Mouse (Mus musculus): Measurements from ENCODE around the gene Acadl. TPM values are rescaled to one million over a fixed set of nuclear protein-coding genes. Genes with fewer than 3 reads are reported as not detected.

Acadl gene
- polyA plus RNA-seq, 1 experiment from 2014 or later = 52.2 TPM

- H3K9ac ChIP-seq (ENCODE audit: low read length) = no peak overlapping the region
- no peak overlapping the region for H3K4me2 ChIP-seq (ENCODE audit: low read depth, low read length, severe bottlenecking)
- H3K9me3 ChIP-seq (ENCODE audit: control insufficient read depth, low read length) = no peaks in the 10 kb centered on the region
- H3K27me3 ChIP-seq (ENCODE audit: control insufficient read depth, insufficient read depth, low read length) = no peaks in the 10 kb centered on the region
- DNase-seq (ENCODE audit: low spot score) (no peak), ATAC-seq (replicated peaks; ENCODE audit: low FRiP score) (no peak)
- 87% methylated on average over 7 of the region's 7 CpGs for WGBS
- no peak overlapping the region for H3K27ac ChIP-seq (ENCODE audit: low read depth, low read length)
- H3K4me3 ChIP-seq (ENCODE audit: low read depth, low read length) = no peak overlapping the region
- H3K36me3 ChIP-seq (ENCODE audit: control insufficient read depth, insufficient read depth, low read length) = no peaks in the 10 kb centered on the region
- H3K4me1 ChIP-seq (replicated peaks; ENCODE audit: control insufficient read depth, insufficient read depth, low read length) = no peaks in the 10 kb centered on the region
Observed at GRCm38 (mm10) chr1:66832636-66833165, 30.4 kb downstream of the Acadl start.

GRCm38 (mm10) chr1:66831824-66832600 lies 31.1 kb downstream of the Acadl start:
- Histone ChIP-seq H3K27me3 (ENCODE audit: control insufficient read depth, insufficient read depth, low read length) (no peaks in the 10 kb centered on the region), H3K4me3 (ENCODE audit: low read depth, low read length) (no peak overlapping the region), H3K27ac (ENCODE audit: low read depth, low read length) (no peak overlapping the region), H3K9ac (ENCODE audit: low read length) (no peak overlapping the region), H3K4me1 (replicated peaks; ENCODE audit: control insufficient read depth, insufficient read depth, low read length) (no peaks in the 10 kb centered on the region), H3K9me3 (ENCODE audit: control insufficient read depth, low read length) (no peaks in the 10 kb centered on the region), H3K4me2 (ENCODE audit: low read depth, low read length, severe bottlenecking) (no peak overlapping the region), H3K36me3 (ENCODE audit: control insufficient read depth, insufficient read depth, low read length) (no peaks in the 10 kb centered on the region)
- no peak for DNase-seq (ENCODE audit: low spot score)
- WGBS = 70% methylated on average over 9 of the region's 9 CpGs
- ATAC-seq (replicated peaks; ENCODE audit: low FRiP score) = no peak

- H3K9me3 ChIP-seq (ENCODE audit: control insufficient read depth, low read length) = no peaks in the 10 kb centered on the region
- no peaks in the 10 kb centered on the region for H3K4me1 ChIP-seq (replicated peaks; ENCODE audit: control insufficient read depth, insufficient read depth, low read length)
- H3K27me3 ChIP-seq (ENCODE audit: control insufficient read depth, insufficient read depth, low read length) = no peaks in the 10 kb centered on the region
- ATAC-seq (replicated peaks; ENCODE audit: low FRiP score) (no peak), DNase-seq (ENCODE audit: low spot score) (no peak)
- H3K36me3 ChIP-seq (ENCODE audit: control insufficient read depth, insufficient read depth, low read length) = no peaks in the 10 kb centered on the region
- WGBS = 76% methylated on average over 9 of the region's 9 CpGs
- H3K27ac ChIP-seq (ENCODE audit: low read depth, low read length) = no peak overlapping the region
- no peak overlapping the region for H3K4me2 ChIP-seq (ENCODE audit: low read depth, low read length, severe bottlenecking)
- H3K9ac ChIP-seq (ENCODE audit: low read length) = no peak overlapping the region
- H3K4me3 ChIP-seq (ENCODE audit: low read depth, low read length) = no peak overlapping the region
Observed at GRCm38 (mm10) chr1:66829400-66830080, 33.5 kb downstream of the Acadl start.

- DNase-seq (ENCODE audit: low spot score) = no peak
- Histone ChIP-seq H3K4me1 (replicated peaks; ENCODE audit: control insufficient read depth, insufficient read depth, low read length) (peaks cover 4% of the 10 kb centered on the region; the same call in 1 of the 2 replicates), H3K4me3 (ENCODE audit: low read depth, low read length) (no peak overlapping the region), H3K27me3 (ENCODE audit: control insufficient read depth, insufficient read depth, low read length) (no peaks in the 10 kb centered on the region), H3K9ac (ENCODE audit: low read length) (no peak overlapping the region), H3K9me3 (ENCODE audit: control insufficient read depth, low read length) (no peaks in the 10 kb centered on the region), H3K27ac (ENCODE audit: low read depth, low read length) (no peak overlapping the region), H3K36me3 (ENCODE audit: control insufficient read depth, insufficient read depth, low read length) (no peaks in the 10 kb centered on the region), H3K4me2 (ENCODE audit: low read depth, low read length, severe bottlenecking) (no peak overlapping the region)
- no peak for ATAC-seq (replicated peaks; ENCODE audit: low FRiP score)
- WGBS = 79% methylated on average over 9 of the region's 9 CpGs
Observed at GRCm38 (mm10) chr1:66821966-66822365, 41.1 kb downstream of the Acadl start.

- ATAC-seq (replicated peaks; ENCODE audit: low FRiP score) (no peak), DNase-seq (ENCODE audit: low spot score) (no peak)
- Histone ChIP-seq H3K36me3 (ENCODE audit: control insufficient read depth, insufficient read depth, low read length) (no peaks in the 10 kb centered on the region), H3K27me3 (ENCODE audit: control insufficient read depth, insufficient read depth, low read length) (no peaks in the 10 kb centered on the region), H3K9ac (ENCODE audit: low read length) (peak overlapping the region; percentile 12; the same call in 1 of the 2 replicates), H3K4me3 (ENCODE audit: low read depth, low read length) (no peak overlapping the region), H3K9me3 (ENCODE audit: control insufficient read depth, low read length) (no peaks in the 10 kb centered on the region), H3K4me2 (ENCODE audit: low read depth, low read length, severe bottlenecking) (no peak overlapping the region), H3K4me1 (replicated peaks; ENCODE audit: control insufficient read depth, insufficient read depth, low read length) (peaks cover 6% of the 10 kb centered on the region; the same call in 1 of the 2 replicates), H3K27ac (ENCODE audit: low read depth, low read length) (no peak overlapping the region)
- WGBS = 38% methylated on average over 7 of the region's 7 CpGs
Observed at GRCm38 (mm10) chr1:66820241-66820640, 42.8 kb downstream of the Acadl start.

- Histone ChIP-seq H3K4me2 (ENCODE audit: low read depth, low read length, severe bottlenecking) (peak overlapping the region; percentile 54), H3K4me3 (ENCODE audit: low read depth, low read length) (peak overlapping the region; percentile 73), H3K4me1 (replicated peaks; ENCODE audit: control insufficient read depth, insufficient read depth, low read length) (peaks cover 6% of the 10 kb centered on the region; the same call in 1 of the 2 replicates), H3K9me3 (ENCODE audit: control insufficient read depth, low read length) (no peaks in the 10 kb centered on the region), H3K9ac (ENCODE audit: low read length) (peak overlapping the region; percentile 85), H3K27ac (ENCODE audit: low read depth, low read length) (0 out of 2 replicates have a peak overlapping the region, but pooled peaks have one; percentile 94), H3K36me3 (ENCODE audit: control insufficient read depth, insufficient read depth, low read length) (no peaks in the 10 kb centered on the region), H3K27me3 (ENCODE audit: control insufficient read depth, insufficient read depth, low read length) (no peaks in the 10 kb centered on the region)
- ATAC-seq (replicated peaks; ENCODE audit: low FRiP score) (peak; percentile 45), DNase-seq (ENCODE audit: low spot score) (no peak)
- WGBS = 2% methylated on average over 20 of the region's 20 CpGs
Observed at GRCm38 (mm10) chr1:66817865-66818315, 45.2 kb downstream of the Acadl start.

- Histone ChIP-seq H3K4me2 (ENCODE audit: low read depth, low read length, severe bottlenecking) (peak within 1 kb of the TSS; percentile 75), H3K27ac (ENCODE audit: low read depth, low read length) (peak within 1 kb of the TSS; percentile 94), H3K27me3 (ENCODE audit: control insufficient read depth, insufficient read depth, low read length) (no peaks in the 10 kb centered on the region), H3K9me3 (ENCODE audit: control insufficient read depth, low read length) (no peaks in the 10 kb centered on the region), H3K4me1 (replicated peaks; ENCODE audit: control insufficient read depth, insufficient read depth, low read length) (peaks cover 6% of the 10 kb centered on the region; the same call in 1 of the 2 replicates), H3K36me3 (ENCODE audit: control insufficient read depth, insufficient read depth, low read length) (no peaks in the 10 kb centered on the region), H3K9ac (ENCODE audit: low read length) (peak within 1 kb of the TSS; percentile 85), H3K4me3 (ENCODE audit: low read depth, low read length) (peak within 1 kb of the TSS; percentile 73)
- WGBS = 3% methylated on average over 22 of the region's 56 CpGs
- ATAC-seq (replicated peaks; ENCODE audit: low FRiP score) (peak; percentile 91), DNase-seq (ENCODE audit: low spot score) (peak; percentile 97)
Observed at GRCm38 (mm10) chr1:66817453-66817839, 45.6 kb downstream of the Acadl start, which contains the start of gene Kansl1l. Gene Kansl1l (minus strand): TSS chr1:66817562.

GRCm38 (mm10) chr1:66816837-66817452 lies 46.1 kb downstream of the Acadl start:
- peak overlapping the region; percentile 94 for H3K27ac ChIP-seq (ENCODE audit: low read depth, low read length)
- WGBS = under 1% methylated on average over 32 of the region's 63 CpGs
- peak; percentile 91 for ATAC-seq (replicated peaks; ENCODE audit: low FRiP score)
- peak overlapping the region; percentile 73 for H3K4me3 ChIP-seq (ENCODE audit: low read depth, low read length)
- H3K9me3 ChIP-seq (ENCODE audit: control insufficient read depth, low read length) = no peaks in the 10 kb centered on the region
- H3K27me3 ChIP-seq (ENCODE audit: control insufficient read depth, insufficient read depth, low read length) = no peaks in the 10 kb centered on the region
- DNase-seq (ENCODE audit: low spot score) = peak; percentile 99
- peak overlapping the region; percentile 75 for H3K4me2 ChIP-seq (ENCODE audit: low read depth, low read length, severe bottlenecking)
- no peaks in the 10 kb centered on the region for H3K36me3 ChIP-seq (ENCODE audit: control insufficient read depth, insufficient read depth, low read length)
- peaks cover 6% of the 10 kb centered on the region; the same call in 1 of the 2 replicates for H3K4me1 ChIP-seq (replicated peaks; ENCODE audit: control insufficient read depth, insufficient read depth, low read length)
- H3K9ac ChIP-seq (ENCODE audit: low read length) = peak overlapping the region; percentile 85

Measured in forebrain, embryonic 11.5 days (tissue).